8 mouse cellular contexts compared by ENCODE assay signal in the genomic region with DNA sequence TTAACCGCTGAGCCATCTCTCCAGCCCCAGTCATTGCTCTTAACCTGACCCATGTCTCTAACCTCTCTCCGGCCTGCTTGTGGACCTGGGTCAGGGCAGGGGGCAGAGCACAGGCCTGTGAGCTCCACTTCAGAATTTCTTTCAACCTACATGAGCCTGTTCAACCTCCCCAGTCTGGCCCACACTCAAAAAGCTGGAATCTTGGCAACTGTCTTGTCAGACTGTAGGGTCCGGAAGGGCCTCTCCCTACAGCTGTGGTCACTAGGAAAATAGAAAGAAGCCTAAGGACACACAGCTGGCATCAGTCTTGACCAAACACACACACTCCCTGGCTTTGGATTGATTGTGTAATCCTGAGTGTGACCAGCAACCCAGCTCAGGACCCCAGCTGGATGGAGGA. TPM values are rescaled to one million over a fixed set of nuclear protein-coding genes. Genes with fewer than 3 reads are reported as not detected.
DNase-seq lines count a peak whose midpoint lies in the region; ATAC-seq lines count a peak whose summit lies in the region.
"Not testable (repeated sequence)": the region's sequence is repeated elsewhere in the genome, so short reads cannot be mapped to it uniquely, and the experiment has no call there.

No protein-coding gene starts in this region.

- peaks cover 72% of the 10 kb centered on the region for H3K4me1 ChIP-seq in liver, embryonic 12.5 days
- peaks cover 22% of the 10 kb centered on the region for H3K4me1 ChIP-seq in lung, embryonic 15.5 days

- H3K27me3 ChIP-seq in liver, embryonic 12.5 days (replicated peaks); lung, embryonic 15.5 days: not testable (repeated sequence)

- peak overlapping the region; percentile 58; the same call in 1 of the 2 replicates for H3K27ac ChIP-seq in liver, embryonic 12.5 days
- H3K27ac ChIP-seq in lung, embryonic 15.5 days, result peak overlapping the region; percentile 74

- peak overlapping the region; percentile 22; the same call in 1 of the 2 replicates for H3K4me2 ChIP-seq in liver, embryonic 12.5 days
- peak overlapping the region; percentile 10; the same call in 1 of the 2 replicates for H3K4me2 ChIP-seq in lung, embryonic 15.5 days

- intact Hi-C loops in heart, postnatal 10 days (cut with DNase I), result not testable (repeated sequence)

- 76% methylated on average over 3 of the region's 3 CpGs for WGBS in liver, embryonic 12.5 days (ENCODE audit: insufficient replicate concordance)
- 58% methylated on average over 3 of the region's 3 CpGs for WGBS in lung, embryonic 15.5 days

- not testable (repeated sequence) for H3K9ac ChIP-seq in liver, embryonic 12.5 days; lung, embryonic 15.5 days

- H3K36me3 ChIP-seq in liver, embryonic 12.5 days; lung, embryonic 15.5 days: not testable (repeated sequence)

- H3K4me3 ChIP-seq in liver, embryonic 12.5 days; lung, embryonic 15.5 days: not testable (repeated sequence)

- DNase-seq in adrenal gland, adult 2 months, result peak; percentile 50
- peak; percentile 66 for DNase-seq in gastrocnemius, postnatal 25 days
- peak; percentile 88 to 92 for DNase-seq in heart, postnatal 10 days
- DNase-seq in kidney, adult 9 months, result peak; percentile 74
- peak; percentile 39 for DNase-seq in ovary, adult 18-20 months (ENCODE audit: low spot score)
- peak; percentile 77 for DNase-seq in urinary bladder, postnatal 14 days (ENCODE audit: low spot score)

- H3K9me3 ChIP-seq in liver, embryonic 12.5 days (replicated peaks); lung, embryonic 15.5 days: not testable (repeated sequence)

- not testable (repeated sequence) for ATAC-seq in liver, embryonic 12.5 days
- ATAC-seq in lung, embryonic 15.5 days (ENCODE audit: borderline replicate concordance, extremely low read depth, low FRiP score, low TSS enrichment), result peak; percentile 55

RNA-seq across cellular contexts. Expression of gene Selenbp1, which starts 2.5 kb away (rescaled TPM):
- total RNA-seq in adrenal gland, adult 2 months (2021), result 10 to 100 TPM; 47.5 to 52.7 TPM
- polyA plus RNA-seq in adrenal gland, adult 2 months (2012; rRNA removed), result 102 and 126 TPM in 2 replicates
- 10 to 100 TPM; 10.7 to 15.2 TPM for total RNA-seq in gastrocnemius, postnatal 25 days (2021)
- 10 to 100 TPM; 53.7 to 58.5 TPM for total RNA-seq in heart, postnatal 10 days (2021)
- polyA plus RNA-seq in liver, embryonic 12.5 days (2016; fragmentation: Nextera tagmentation; extraction: Ambion mirVana), result 53.9 and 54.0 TPM in 2 replicates
- 216 and 237 TPM in 2 replicates for polyA plus RNA-seq in lung, embryonic 15.5 days (2015; fragmentation: Nextera tagmentation; extraction: Ambion mirVana)

RNA-seq across cellular contexts. Expression of gene Rfx5, which starts 18.5 kb away (rescaled TPM):
- total RNA-seq in adrenal gland, adult 2 months (2021), result 10 to 100 TPM; 17.2 to 30.1 TPM
- 10.8 and 13.5 TPM in 2 replicates for polyA plus RNA-seq in adrenal gland, adult 2 months (2012; rRNA removed)
- total RNA-seq in gastrocnemius, postnatal 25 days (2021), result 1 to 10 TPM; 3.3 to 6.6 TPM
- total RNA-seq in heart, postnatal 10 days (2021), result 10 to 100 TPM; 10.1 to 10.4 TPM
- 2.6 and 3.6 TPM in 2 replicates for polyA plus RNA-seq in liver, embryonic 12.5 days (2016; fragmentation: Nextera tagmentation; extraction: Ambion mirVana)
- 9.5 and 9.8 TPM in 2 replicates for polyA plus RNA-seq in lung, embryonic 15.5 days (2015; fragmentation: Nextera tagmentation; extraction: Ambion mirVana)

RNA-seq across cellular contexts. Expression of gene Pi4kb, which starts 39.2 kb away (rescaled TPM):
- 10 to 100 TPM; 57.0 to 68.7 TPM for total RNA-seq in adrenal gland, adult 2 months (2021)
- polyA plus RNA-seq in adrenal gland, adult 2 months (2012; rRNA removed), result 29.3 and 29.9 TPM in 2 replicates
- 10 to 100 TPM; 20.2 to 23.8 TPM for total RNA-seq in gastrocnemius, postnatal 25 days (2021)
- 10 to 100 TPM; 35.6 to 41.1 TPM for total RNA-seq in heart, postnatal 10 days (2021)
- polyA plus RNA-seq in liver, embryonic 12.5 days (2016; fragmentation: Nextera tagmentation; extraction: Ambion mirVana), result 12.6 and 13.1 TPM in 2 replicates
- 20.5 and 21.8 TPM in 2 replicates for polyA plus RNA-seq in lung, embryonic 15.5 days (2015; fragmentation: Nextera tagmentation; extraction: Ambion mirVana)

RNA-seq across cellular contexts. Expression of gene Psmb4, which starts 48.6 kb away (rescaled TPM):
- total RNA-seq in adrenal gland, adult 2 months (2021), result 100 to 1,000 TPM; 203 to 297 TPM
- 236 and 248 TPM in 2 replicates for polyA plus RNA-seq in adrenal gland, adult 2 months (2012; rRNA removed)
- total RNA-seq in gastrocnemius, postnatal 25 days (2021), result 100 to 1,000 TPM; 172 to 192 TPM
- total RNA-seq in heart, postnatal 10 days (2021), result 100 to 1,000 TPM; 282 to 285 TPM
- polyA plus RNA-seq in liver, embryonic 12.5 days (2016; fragmentation: Nextera tagmentation; extraction: Ambion mirVana), result 207 and 214 TPM in 2 replicates
- polyA plus RNA-seq in lung, embryonic 15.5 days (2015; fragmentation: Nextera tagmentation; extraction: Ambion mirVana), result 336 and 350 TPM in 2 replicates

Comparison
In these comparisons a context has a peak if more than half of its experiments do, and no peak if none do; other contexts are left out.
1. DNase-seq: peak in every context shown above with its lines; median percentile 90 in heart, postnatal 10 days; 77 in urinary bladder, postnatal 14 days; 74 in kidney, adult 9 months; 66 in gastrocnemius, postnatal 25 days; 50 in adrenal gland, adult 2 months; 39 in ovary, adult 18-20 months.